Mouse (Mus musculus) ES-Bruce4 (cell line): ENCODE measurements around the gene Prkg1.

Source experiments
- CTCF ChIP-seq: IDR thresholded peaks from one replicate; pipeline ENCODE4 v1.8.1; 2011; ENCODE audit warnings: low read depth, low read length
- POLR2A ChIP-seq: IDR thresholded peaks from one replicate; pipeline ENCODE4 v1.8.1; 2011; ENCODE audit warnings: low read length; ENCODE audit not compliant: insufficient read depth

DNA sequence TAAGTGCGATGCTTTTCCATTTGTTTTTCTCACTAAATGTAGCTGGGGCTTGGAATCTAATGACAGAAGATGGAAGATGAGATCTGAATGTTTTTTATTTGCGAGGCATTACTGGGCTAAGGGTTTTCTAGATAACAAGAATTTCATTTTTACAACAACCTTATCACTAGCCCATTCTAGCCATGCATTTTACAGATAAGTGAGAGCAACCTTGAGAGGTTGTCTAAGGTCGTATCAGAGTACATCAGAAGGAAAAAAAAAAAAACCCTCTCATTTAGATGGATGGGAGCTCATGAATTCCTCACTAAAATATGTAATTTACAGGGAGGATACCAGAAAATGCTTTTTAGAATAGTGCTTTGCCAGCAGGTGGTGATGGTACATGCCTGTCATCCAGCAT lies 863.8 kb downstream of the Prkg1 start:
- no peak for TF ChIP-seq POLR2A
- no peak for TF ChIP-seq CTCF
